Mouse (Mus musculus) C2C12 (cell line): ENCODE results near the gene Kcnip3.

ENCODE experiments used
- CEBPB ChIP-seq: IDR thresholded peaks from one replicate; pipeline ENCODE4 v1.6.1; 2011; ENCODE audit warnings: low read depth, mild to moderate bottlenecking, control low read depth, moderate library complexity
- CTCF ChIP-seq: IDR thresholded peaks from one replicate; pipeline ENCODE4 v1.5.1; 2011; ENCODE audit not compliant: control insufficient read depth, insufficient read depth, insufficient read length
- FOSL1 ChIP-seq: IDR thresholded peaks from one replicate; pipeline ENCODE4 v1.8.0; 2011; ENCODE audit warnings: mild to moderate bottlenecking, low read length; ENCODE audit not compliant: poor library complexity, insufficient read depth, severe bottlenecking
- MAX ChIP-seq: IDR thresholded peaks from one replicate; pipeline ENCODE4 v1.6.1; 2011; ENCODE audit warnings: mild to moderate bottlenecking, control low read depth
- MYOD1 ChIP-seq: IDR thresholded peaks from one replicate; pipeline ENCODE4 v1.6.1; 2011; ENCODE audit warnings: low read depth; ENCODE audit not compliant: control insufficient read depth, insufficient read length
- MYOG ChIP-seq: IDR thresholded peaks from one replicate; pipeline ENCODE4 v1.6.1; 2011; ENCODE audit not compliant: control insufficient read depth, insufficient read length; ENCODE audit errors: extremely low read depth
- USF1 ChIP-seq: IDR thresholded peaks from one replicate; pipeline ENCODE4 v1.6.1; 2011; ENCODE audit warnings: low read depth, mild to moderate bottlenecking, control low read depth, moderate library complexity

DNA sequence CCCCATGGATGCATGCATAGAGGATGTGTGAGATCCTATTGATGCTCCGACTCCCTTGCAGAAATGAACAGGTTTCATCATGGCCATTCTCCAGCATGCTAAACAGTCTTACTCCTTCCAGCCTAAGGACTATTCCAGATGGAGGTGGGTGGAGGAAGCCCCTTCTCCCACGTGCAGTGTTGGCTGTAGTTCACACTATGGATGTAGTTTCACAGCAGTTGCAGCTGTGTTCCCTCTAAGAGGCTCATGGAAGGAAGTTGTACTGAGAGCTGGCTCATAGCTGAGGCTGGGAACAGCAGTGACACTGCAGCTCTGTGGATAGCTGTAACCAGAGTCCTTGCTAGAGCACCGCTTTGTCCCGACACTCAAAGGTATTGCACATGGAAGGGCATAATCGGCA is 84.2 kb downstream of the Kcnip3 start:
- TF ChIP-seq CTCF (no peak), USF1 (no peak), FOSL1 (no peak), MYOD1 (no peak), CEBPB (no peak), MYOG (no peak), MAX (no peak)
